Mouse (Mus musculus): ENCODE results near the gene Lgr6. TPM values are rescaled to one million over a fixed set of nuclear protein-coding genes. Genes with fewer than 3 reads are reported as not detected.

Gene Lgr6
- total and polyA plus RNA-seq, 3 experiments: 12.2 to 21.5 (median 14.4) TPM

- H3K9ac ChIP-seq (ENCODE audit: low read depth, low read length): peak overlapping the region; percentile 22
- H3K4me3 ChIP-seq: no peak overlapping the region
- no peak for DNase-seq
- peak; percentile 32 for TF ChIP-seq CTCF (IDR thresholded peaks at IDR 0.05)
- TF ChIP-seq POLR2A (IDR thresholded peaks at IDR 0.05; ENCODE audit: insufficient read depth, low read depth, low read length): no peak
- TF ChIP-seq EP300 (IDR thresholded peaks at IDR 0.05; ENCODE audit: insufficient read depth, low read depth, low read length): no peak
- no peaks in the 10 kb centered on the region for H3K79me2 ChIP-seq (replicated peaks; ENCODE audit: control insufficient read depth, insufficient read depth, low read length)
- H3K4me1 ChIP-seq (ENCODE audit: control insufficient read depth, insufficient read depth, low read length): peaks cover 8% of the 10 kb centered on the region; the same call in 1 of the 2 replicates
- intact Hi-C loops (cut with DNase I): loop anchor here (5.0 kb wide), 1 partner anchor 82 kb away; no protein-coding TSS in a partner anchor
- WGBS: 45% methylated on average over 7 of the region's 7 CpGs
- peak overlapping the region; percentile 71 for H3K27ac ChIP-seq
- no peaks in the 10 kb centered on the region for H3K36me3 ChIP-seq (ENCODE audit: control insufficient read depth, insufficient read depth, low read length)
- no peaks in the 10 kb centered on the region for H3K27me3 ChIP-seq (ENCODE audit: control insufficient read depth, insufficient read depth, low read length)
Measured at GRCm38 (mm10) chr1:135094723-135095122, 10.4 kb downstream of the Lgr6 start.

- TF ChIP-seq POLR2A (IDR thresholded peaks at IDR 0.05; ENCODE audit: insufficient read depth, low read depth, low read length) (no peak), EP300 (IDR thresholded peaks at IDR 0.05; ENCODE audit: insufficient read depth, low read depth, low read length) (no peak), CTCF (IDR thresholded peaks at IDR 0.05) (no peak)
- no peak overlapping the region for H3K9ac ChIP-seq (ENCODE audit: low read depth, low read length)
- 55% methylated on average over 3 of the region's 3 CpGs for WGBS
- peaks cover 1% of the 10 kb centered on the region; the same call in 1 of the 2 replicates for H3K79me2 ChIP-seq (replicated peaks; ENCODE audit: control insufficient read depth, insufficient read depth, low read length)
- H3K4me1 ChIP-seq (ENCODE audit: control insufficient read depth, insufficient read depth, low read length): peaks cover 4% of the 10 kb centered on the region; the same call in 1 of the 2 replicates
- H3K4me3 ChIP-seq: no peak overlapping the region
- no peak for DNase-seq
- H3K27ac ChIP-seq: no peak overlapping the region
- no peaks in the 10 kb centered on the region; the same call in 1 of the 2 replicates for H3K27me3 ChIP-seq (ENCODE audit: control insufficient read depth, insufficient read depth, low read length)
- intact Hi-C loops (cut with DNase I): no loop called here
- no peaks in the 10 kb centered on the region for H3K36me3 ChIP-seq (ENCODE audit: control insufficient read depth, insufficient read depth, low read length)
Measured at GRCm38 (mm10) chr1:135090914-135091313, 14.2 kb downstream of the Lgr6 start.

GRCm38 (mm10) chr1:135089626-135090025 is 15.4 kb downstream of the Lgr6 start:
- H3K4me1 ChIP-seq (ENCODE audit: control insufficient read depth, insufficient read depth, low read length): peaks cover 2% of the 10 kb centered on the region; the same call in 1 of the 2 replicates
- WGBS: 72% methylated on average over 10 of the region's 10 CpGs
- intact Hi-C loops (cut with DNase I): no loop called here

GRCm38 (mm10) chr1:135087414-135087813 is 17.7 kb downstream of the Lgr6 start:
- intact Hi-C loops (cut with DNase I): no loop called here
- TF ChIP-seq CTCF (IDR thresholded peaks at IDR 0.05) (no peak), POLR2A (IDR thresholded peaks at IDR 0.05; ENCODE audit: insufficient read depth, low read depth, low read length) (no peak), EP300 (IDR thresholded peaks at IDR 0.05; ENCODE audit: insufficient read depth, low read depth, low read length) (no peak)
- Histone ChIP-seq H3K4me3 (no peak overlapping the region), H3K9ac (ENCODE audit: low read depth, low read length) (no peak overlapping the region), H3K27ac (no peak overlapping the region), H3K36me3 (ENCODE audit: control insufficient read depth, insufficient read depth, low read length) (no peaks in the 10 kb centered on the region), H3K27me3 (ENCODE audit: control insufficient read depth, insufficient read depth, low read length) (no peaks in the 10 kb centered on the region; the same call in 1 of the 2 replicates), H3K79me2 (replicated peaks; ENCODE audit: control insufficient read depth, insufficient read depth, low read length) (peaks cover 2% of the 10 kb centered on the region), H3K4me1 (ENCODE audit: control insufficient read depth, insufficient read depth, low read length) (peaks cover 3% of the 10 kb centered on the region; the same call in 1 of the 2 replicates)
- WGBS: 59% methylated on average over 1 of the region's 1 CpGs
- DNase-seq: no peak

More at GRCm38 (mm10) chr1:135089626-135090025, 15.4 kb downstream of the Lgr6 start:
- Histone ChIP-seq H3K9ac (ENCODE audit: low read depth, low read length) (no peak overlapping the region; the same call in 1 of the 2 replicates), H3K4me3 (no peak overlapping the region), H3K36me3 (ENCODE audit: control insufficient read depth, insufficient read depth, low read length) (no peaks in the 10 kb centered on the region), H3K79me2 (replicated peaks; ENCODE audit: control insufficient read depth, insufficient read depth, low read length) (peaks cover 2% of the 10 kb centered on the region; the same call in 1 of the 2 replicates), H3K27ac (no peak overlapping the region), H3K27me3 (ENCODE audit: control insufficient read depth, insufficient read depth, low read length) (no peaks in the 10 kb centered on the region; the same call in 1 of the 2 replicates)
- no peak for TF ChIP-seq POLR2A (IDR thresholded peaks at IDR 0.05; ENCODE audit: insufficient read depth, low read depth, low read length)
- no peak for TF ChIP-seq EP300 (IDR thresholded peaks at IDR 0.05; ENCODE audit: insufficient read depth, low read depth, low read length)
- TF ChIP-seq CTCF (IDR thresholded peaks at IDR 0.05): no peak
- no peak for DNase-seq

DNA sequence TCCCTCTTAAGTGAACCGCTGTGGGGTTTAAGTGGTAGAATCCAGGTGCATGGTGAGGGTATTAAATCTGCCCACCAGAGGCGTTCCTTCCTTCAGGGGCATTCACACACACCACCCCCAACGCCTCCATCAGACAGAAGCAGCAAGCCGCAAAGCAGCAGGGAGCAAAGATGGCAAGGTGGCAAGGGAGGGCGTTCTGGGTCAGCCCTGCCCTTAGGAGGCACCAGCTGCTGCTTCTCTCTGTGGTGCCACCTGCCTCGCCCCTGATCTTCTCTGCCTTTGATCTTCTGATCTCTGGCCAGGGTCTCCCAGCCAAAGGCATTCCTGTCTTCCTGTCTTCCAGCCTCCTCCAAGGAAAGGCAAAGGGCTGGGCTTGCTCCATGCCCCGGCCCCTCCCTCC is 19.1 kb downstream of the Lgr6 start:
- WGBS: 55% methylated on average over 7 of the region's 7 CpGs

DNA sequence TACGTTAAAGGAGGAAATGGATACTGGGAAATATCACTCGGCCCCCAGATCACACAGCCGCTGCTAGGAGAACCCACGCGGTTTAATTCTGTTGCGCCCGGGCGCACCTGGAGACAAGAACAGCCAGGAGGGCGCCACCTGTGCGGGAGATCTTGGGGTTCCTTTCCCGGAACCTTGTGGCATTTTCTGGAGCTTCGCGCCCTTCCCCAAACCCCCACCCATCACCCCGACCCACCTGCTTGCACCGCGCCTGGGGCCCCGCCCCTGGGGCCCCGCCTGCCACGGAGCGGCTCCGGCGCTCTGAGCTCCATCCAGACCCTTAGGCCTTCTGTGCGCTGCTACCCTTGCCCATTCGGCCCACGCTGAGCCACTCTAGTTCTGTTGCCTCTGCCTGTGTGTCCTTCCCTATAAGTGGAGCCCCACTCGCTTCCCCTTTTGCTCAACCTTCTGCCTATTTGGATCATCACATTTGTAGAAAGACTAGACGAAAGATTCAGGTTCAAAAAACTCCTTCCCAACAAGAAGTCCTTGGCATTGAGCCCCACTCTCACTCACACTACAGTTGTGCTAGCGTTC is 19.7 kb downstream of the Lgr6 start:
- TF ChIP-seq CTCF (IDR thresholded peaks at IDR 0.05) (no peak), EP300 (IDR thresholded peaks at IDR 0.05; ENCODE audit: insufficient read depth, low read depth, low read length) (no peak), POLR2A (IDR thresholded peaks at IDR 0.05; ENCODE audit: insufficient read depth, low read depth, low read length) (no peak)
- Histone ChIP-seq H3K79me2 (replicated peaks; ENCODE audit: control insufficient read depth, insufficient read depth, low read length) (peaks cover 2% of the 10 kb centered on the region), H3K4me3 (no peak overlapping the region), H3K27ac (no peak overlapping the region), H3K4me1 (ENCODE audit: control insufficient read depth, insufficient read depth, low read length) (peaks cover 3% of the 10 kb centered on the region; the same call in 1 of the 2 replicates), H3K9ac (ENCODE audit: low read depth, low read length) (no peak overlapping the region), H3K36me3 (ENCODE audit: control insufficient read depth, insufficient read depth, low read length) (no peaks in the 10 kb centered on the region), H3K27me3 (ENCODE audit: control insufficient read depth, insufficient read depth, low read length) (no peaks in the 10 kb centered on the region; the same call in 1 of the 2 replicates)
- DNase-seq: no peak
- intact Hi-C loops (cut with DNase I): no loop called here
- 41% methylated on average over 28 of the region's 28 CpGs for WGBS

More for the DNA sequence above, 19.1 kb downstream of the Lgr6 start:
- TF ChIP-seq EP300 (IDR thresholded peaks at IDR 0.05; ENCODE audit: insufficient read depth, low read depth, low read length): no peak
- no peak for TF ChIP-seq CTCF (IDR thresholded peaks at IDR 0.05)
- TF ChIP-seq POLR2A (IDR thresholded peaks at IDR 0.05; ENCODE audit: insufficient read depth, low read depth, low read length): no peak
- Histone ChIP-seq H3K27ac (no peak overlapping the region), H3K4me3 (no peak overlapping the region), H3K79me2 (replicated peaks; ENCODE audit: control insufficient read depth, insufficient read depth, low read length) (peaks cover 2% of the 10 kb centered on the region), H3K4me1 (ENCODE audit: control insufficient read depth, insufficient read depth, low read length) (peaks cover 3% of the 10 kb centered on the region; the same call in 1 of the 2 replicates), H3K27me3 (ENCODE audit: control insufficient read depth, insufficient read depth, low read length) (no peaks in the 10 kb centered on the region; the same call in 1 of the 2 replicates), H3K36me3 (ENCODE audit: control insufficient read depth, insufficient read depth, low read length) (no peaks in the 10 kb centered on the region), H3K9ac (ENCODE audit: low read depth, low read length) (no peak overlapping the region)
- intact Hi-C loops (cut with DNase I): no loop called here
- DNase-seq: no peak
